Mouse (Mus musculus): ENCODE data around the gene Slc12a4.

- TF ChIP-seq CTCF (IDR thresholded peaks at IDR 0.05; ENCODE audit: insufficient read depth, low read length) (no peak), POLR2A (IDR thresholded peaks at IDR 0.05; ENCODE audit: borderline replicate concordance, extremely low read depth, low read depth, low read length) (no peak)
Measured at GRCm38 (mm10) chr8:105996359-105996758, 30.5 kb upstream of the Slc12a4 start.
